Mouse (Mus musculus) c-Kit-positive CD71-positive TER-119-positive erythroid progenitor cells, embryonic 14.5 days (primary cell): ENCODE measurements around the gene Tmem242.

Source experiments
- DNase-seq: peaks from one replicate; pipeline ENCODE4 v3.0.0-alpha.2; 2013; ENCODE audit warnings: low spot score

Gene Tmem242

DNA sequence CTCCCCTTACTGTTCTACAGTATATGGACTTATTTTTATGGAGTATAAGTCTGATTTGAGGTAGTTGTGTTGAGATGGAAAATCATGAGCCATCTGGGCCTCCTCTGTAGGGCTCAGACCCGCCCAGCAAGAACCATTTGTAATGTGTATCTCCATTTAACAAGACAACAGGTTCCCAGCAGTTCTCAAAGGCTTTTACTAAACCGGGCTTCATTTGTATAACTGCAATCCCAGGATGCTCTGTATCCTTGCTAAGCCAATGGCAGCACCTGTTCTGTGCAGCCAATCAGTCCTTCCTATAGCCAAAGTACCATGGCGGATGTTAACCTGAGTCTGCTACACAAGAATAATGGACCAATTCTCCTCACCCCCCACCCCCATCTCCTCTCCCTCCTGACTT lies 23.5 kb downstream of the Tmem242 start:
- DNase-seq = no peak

DNA sequence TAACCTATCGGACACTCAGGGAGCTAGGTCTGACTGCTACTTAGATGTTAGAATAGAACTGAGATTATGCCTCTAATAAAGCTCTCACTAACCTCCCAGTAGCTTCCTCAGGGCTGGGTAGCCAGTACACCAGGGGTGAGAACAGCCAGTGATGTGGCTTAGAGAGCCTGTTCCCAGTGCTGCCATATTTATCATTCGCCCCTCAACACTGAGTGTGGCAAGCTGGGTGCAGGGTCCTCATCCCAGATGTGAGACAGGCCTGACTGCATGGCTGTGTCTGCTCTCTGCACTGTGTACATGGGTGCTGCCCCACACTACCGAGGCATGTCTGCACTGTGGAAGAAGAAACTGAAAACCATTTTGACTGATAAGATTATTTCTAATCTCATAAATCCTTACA lies 26.0 kb downstream of the Tmem242 start:
- no peak for DNase-seq

DNA sequence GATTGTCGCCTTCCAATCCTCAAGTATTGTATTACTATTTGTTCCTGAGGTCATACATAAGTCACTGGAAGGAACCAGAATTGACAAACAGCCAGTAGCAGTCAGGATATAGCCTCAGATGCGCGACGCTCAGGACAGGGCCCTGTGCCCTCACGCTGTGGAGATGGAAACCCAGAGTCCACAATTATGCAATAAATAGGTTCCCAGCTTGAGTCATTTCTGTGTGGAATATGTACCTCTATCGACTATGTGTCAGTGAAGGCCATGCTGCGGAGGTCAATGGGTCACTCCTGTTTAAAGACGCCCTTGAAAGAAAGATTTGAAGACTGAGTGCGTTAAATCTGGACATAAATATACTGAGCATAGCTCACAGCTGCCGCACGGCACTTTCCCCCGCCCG lies 26.7 kb downstream of the Tmem242 start:
- DNase-seq = no peak

DNA sequence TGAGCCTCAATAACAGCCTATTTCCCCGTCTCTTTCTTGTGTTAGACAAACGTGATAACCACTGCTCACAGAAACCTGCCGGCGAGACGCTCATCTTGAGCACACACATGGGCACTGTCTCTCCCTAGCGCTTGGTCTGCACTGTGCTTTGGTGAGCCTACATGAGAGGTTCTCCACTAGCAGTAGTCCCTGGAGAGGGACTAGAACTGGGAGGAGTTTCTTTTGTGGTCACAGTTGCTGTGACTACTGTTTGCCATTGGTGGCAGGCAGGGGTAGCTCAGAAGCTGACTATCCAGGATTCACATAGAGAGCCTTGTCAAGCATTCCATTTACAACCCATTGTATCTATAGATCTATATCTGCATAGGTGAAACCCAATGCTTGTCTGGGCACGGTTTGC lies 27.3 kb downstream of the Tmem242 start:
- no peak for DNase-seq

DNA sequence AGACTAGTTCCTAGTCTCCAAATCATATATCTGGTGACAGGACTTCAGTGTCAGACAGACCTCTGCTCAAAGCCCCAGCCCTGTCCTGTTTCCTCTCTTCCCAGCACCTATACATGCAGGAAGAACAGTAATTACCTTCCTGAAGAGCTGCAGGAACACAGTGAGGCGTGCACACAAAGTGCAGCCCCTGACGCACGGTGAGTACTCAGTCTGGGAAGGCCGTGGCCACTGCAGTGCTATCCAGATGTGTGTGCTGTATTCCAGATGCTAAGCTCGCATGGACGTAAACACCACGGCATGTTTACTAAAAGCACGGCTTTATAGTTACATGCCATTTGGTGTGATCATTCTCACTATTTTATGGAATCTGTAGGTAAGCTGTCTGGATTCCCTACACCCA lies 27.8 kb downstream of the Tmem242 start:
- DNase-seq = no peak

DNA sequence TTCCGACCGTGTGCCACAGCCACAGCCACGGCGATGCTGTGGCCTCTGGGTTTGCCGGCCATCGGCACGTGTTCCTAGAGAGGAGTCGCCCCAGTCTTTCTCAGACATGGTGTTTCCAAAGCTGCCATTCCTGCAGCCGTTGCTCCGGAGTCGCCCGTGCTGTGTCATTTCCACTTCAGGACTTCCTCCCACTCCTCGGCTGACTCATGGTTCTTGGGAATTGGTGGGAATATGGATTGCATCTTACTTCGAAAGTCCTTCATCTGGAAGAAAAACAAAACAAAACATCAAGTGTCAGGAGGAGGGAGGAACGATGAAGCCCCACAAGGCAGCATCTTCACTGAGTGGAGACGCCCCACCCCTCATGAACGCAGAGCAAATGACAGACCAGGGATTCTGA lies 28.9 kb downstream of the Tmem242 start:
- DNase-seq = no peak

DNA sequence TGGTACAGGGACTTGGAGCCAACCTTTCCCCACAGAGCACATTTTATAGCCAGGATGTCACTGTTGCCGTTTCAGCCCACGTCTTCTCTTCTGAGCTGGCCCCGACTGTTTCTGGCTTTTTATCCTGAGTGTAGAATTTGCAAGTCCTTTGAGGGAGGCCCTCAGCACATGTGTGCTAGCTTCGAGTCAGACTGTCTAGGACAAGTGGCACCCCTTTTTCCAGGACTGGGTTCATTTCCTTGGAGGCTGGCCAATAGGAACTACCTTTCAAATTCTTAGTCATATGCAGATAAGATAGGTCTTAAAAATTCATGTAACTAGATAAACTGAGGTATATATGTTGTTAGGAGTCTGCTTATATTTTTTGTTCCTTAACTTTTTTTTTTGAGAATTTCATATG lies 29.7 kb downstream of the Tmem242 start:
- DNase-seq = no peak

DNA sequence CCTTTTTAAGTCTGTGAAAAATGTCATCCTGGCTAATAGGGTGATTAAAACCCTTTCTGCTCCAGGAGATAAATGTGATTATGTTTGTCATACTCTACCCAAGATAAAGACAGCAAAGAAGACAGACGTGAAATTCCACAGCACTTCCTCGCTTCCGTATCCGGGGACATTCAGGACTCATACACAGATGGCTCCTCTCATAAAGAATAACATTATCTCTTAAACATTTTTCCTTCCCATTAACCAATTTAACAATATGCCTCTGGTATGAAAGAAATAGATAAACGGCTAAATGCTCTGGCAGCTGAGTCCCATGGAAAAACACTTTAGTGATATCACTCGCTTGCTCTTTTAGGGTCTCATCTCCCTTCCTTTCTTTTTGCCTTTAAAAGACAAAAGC lies 33.0 kb downstream of the Tmem242 start:
- no peak for DNase-seq

DNA sequence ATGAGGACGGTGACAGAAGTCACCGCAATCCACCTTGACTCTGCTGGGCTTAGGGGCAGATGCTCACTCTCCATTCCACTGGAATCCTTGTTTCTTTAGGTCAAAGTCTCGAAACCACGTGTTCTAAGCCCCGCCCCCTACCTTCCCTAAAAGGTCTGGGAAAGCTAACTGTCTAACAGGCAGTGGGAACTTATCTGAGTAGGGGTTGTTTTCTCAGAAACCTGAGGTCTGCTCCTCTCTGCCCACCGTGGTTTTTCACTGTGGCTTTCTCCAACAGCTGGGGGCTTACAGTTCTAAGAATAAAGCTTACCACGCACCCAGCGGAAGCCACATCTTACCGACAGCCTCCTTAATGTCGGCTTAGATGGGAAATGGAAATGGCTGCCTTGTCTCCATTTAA lies 33.5 kb downstream of the Tmem242 start:
- no peak for DNase-seq

DNA sequence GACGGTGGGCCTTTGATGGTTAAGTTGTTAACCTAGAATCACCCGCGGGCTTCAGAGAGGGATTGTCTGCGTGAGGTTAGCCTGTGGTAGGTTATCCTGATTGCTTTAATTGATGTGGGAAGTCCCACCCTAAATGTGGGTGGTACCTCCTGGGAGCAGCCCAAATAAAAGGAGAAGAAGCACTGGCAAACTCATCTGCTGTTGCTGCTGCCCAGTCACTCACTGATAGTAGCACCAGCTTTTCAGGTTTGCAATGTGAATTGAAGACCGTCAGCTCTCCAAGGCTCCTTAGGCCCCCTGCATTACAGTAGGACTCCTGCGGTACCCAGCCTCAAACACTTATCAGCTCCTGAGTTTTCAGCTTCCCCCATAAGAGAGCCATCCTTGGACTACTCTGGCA lies 36.2 kb downstream of the Tmem242 start:
- DNase-seq = no peak

DNA sequence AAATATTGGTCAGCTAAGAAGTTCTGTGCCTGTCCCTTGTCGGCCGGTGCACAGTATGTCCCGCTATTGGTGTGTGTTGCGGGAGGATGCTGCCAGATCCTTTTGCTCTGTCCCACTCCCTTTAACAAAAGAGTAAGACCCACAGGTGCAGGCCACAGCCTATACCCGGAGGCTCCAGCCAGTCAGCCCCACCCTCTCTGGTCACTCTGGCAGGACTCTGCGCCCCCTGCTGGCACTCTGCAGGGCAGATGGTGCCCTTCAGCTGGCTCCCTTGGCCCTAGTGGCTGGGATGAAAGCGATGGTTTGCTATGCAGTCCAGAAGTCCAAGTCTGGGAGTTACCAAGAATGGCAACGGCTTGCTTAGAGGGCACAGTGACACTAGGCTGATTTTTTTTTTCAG lies 37.4 kb downstream of the Tmem242 start:
- DNase-seq = peak; percentile 62

DNA sequence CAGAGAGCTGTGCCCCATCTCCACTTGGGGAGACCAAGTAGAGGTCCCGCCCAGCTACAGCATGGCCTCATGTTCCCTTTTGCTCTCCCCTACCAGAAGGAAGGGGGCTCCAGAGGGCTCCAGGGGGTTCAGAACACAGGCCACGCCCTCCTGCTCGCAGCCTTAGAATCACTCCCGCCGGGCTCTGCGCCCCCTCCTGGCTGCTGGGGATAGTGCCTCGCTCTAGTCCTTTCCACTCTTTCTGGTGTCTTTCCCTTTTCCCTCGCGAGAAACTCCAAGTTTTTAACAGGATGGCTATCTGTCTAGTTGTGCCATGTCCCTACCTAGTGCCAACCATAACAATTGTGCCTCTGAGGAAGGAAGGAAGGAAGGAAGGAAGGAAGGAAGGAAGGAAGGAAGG lies 38.0 kb downstream of the Tmem242 start:
- DNase-seq = peak; percentile 55

DNA sequence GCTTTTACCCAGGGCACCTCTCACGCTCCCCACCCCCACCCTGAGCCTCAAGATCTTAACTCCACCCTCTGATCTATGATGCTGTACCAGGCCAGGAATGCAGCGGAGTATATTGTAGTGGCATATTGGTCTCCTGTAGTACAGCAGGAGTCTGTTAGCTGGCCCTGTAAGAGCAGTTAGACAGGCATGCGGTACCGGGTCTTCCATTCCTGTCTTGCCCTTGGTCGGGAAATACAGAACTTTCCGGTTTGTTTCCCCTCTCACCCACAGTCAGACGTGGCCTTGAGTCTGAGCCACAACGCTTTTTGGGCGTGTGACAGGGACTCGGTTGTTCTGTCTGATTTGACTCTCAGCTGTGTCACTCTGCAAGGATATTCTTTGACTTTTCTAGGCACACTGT lies 38.8 kb downstream of the Tmem242 start:
- DNase-seq = no peak

DNA sequence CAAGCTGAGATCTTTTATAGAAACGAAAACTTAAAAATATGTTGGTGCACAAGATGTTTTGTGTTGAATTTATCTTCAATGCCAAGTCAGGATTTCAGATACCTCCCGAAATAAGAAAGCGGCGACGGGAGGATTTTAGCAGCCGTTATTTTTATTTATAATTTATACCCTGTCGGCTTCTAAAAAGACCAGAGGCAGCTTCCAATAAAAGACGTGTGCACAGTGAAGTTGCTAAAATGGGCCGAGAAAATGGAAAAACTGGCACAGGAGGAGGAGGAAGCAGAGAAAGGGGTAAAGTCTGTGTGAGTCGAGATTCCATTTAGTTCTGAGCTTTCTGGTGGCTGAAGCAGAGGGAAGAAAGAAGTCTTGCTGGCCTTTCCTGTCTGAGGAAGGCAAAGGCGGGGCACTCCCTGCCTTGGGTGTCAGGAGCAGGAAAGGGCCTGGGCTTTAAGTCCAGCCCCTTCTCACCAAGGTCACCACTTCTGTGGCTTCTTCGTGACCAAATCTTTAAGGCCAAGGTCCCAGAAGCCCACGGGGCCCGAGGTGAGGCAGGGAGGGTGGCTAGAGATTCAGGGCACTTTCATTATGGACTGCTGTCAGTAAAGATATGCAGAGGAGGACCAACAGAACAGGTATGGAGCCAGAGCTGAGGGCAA lies 39.5 kb downstream of the Tmem242 start:
- no peak for DNase-seq

DNA sequence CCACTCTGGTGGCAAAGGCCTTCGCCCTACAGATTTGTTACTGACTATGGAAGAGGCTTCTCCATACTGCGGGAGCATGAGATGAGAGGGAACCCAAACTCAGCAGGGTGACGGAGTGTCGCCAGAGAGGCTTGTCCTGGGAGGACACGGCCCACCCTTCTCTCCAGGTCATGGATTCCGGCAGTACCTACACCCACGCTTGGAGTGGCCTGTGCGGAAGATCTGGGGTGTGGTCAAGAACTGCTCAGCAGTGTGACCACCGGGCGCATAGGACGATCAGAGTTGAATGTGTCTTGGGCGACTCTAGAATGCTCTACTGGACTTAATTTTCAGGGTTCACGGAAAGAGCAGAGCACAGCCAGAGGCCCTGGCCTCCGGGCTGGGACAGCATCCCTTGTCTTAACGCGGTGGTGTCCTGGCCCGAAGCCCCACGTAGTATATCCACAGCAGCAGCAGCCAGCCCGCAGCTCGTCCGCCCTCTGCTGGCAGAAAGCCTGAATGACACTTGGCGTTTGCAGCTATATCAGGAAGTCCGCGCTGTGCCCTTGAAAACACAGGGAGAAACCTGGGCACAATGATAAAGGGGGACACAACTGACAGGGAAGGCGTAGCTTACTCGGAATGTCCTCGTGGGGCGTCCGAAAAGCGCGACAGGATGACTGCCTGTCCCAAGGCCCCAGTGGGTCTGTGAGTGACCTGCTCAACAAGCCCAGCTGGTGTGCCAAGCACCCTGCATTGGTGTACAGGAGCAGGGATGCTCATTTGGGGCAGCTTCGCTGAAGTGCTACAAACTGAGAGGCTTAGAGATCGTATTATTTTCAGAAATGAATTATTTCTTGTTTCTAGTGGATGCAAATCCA lies 42.7 kb downstream of the Tmem242 start:
- peak; percentile 61 for DNase-seq

DNA sequence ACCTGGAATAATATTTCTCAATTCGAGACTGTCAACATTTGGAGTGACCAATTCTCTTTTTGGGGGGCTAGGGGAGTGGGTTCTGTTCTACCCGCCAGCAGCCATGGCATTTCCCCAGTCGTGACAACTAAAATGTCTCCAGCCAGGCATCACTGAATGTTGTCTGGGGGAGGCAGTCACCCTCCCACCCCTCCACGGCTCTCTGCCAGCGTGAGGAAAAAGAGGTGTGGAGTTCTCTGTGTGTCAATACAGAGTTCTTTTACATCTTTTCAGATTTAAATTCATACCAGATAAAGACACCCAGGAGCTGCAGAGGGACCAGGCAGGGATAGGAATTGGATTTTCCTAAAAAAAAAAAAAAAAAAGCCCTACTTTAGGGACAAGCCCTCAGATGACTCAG lies 43.8 kb downstream of the Tmem242 start:
- DNase-seq = no peak

DNA sequence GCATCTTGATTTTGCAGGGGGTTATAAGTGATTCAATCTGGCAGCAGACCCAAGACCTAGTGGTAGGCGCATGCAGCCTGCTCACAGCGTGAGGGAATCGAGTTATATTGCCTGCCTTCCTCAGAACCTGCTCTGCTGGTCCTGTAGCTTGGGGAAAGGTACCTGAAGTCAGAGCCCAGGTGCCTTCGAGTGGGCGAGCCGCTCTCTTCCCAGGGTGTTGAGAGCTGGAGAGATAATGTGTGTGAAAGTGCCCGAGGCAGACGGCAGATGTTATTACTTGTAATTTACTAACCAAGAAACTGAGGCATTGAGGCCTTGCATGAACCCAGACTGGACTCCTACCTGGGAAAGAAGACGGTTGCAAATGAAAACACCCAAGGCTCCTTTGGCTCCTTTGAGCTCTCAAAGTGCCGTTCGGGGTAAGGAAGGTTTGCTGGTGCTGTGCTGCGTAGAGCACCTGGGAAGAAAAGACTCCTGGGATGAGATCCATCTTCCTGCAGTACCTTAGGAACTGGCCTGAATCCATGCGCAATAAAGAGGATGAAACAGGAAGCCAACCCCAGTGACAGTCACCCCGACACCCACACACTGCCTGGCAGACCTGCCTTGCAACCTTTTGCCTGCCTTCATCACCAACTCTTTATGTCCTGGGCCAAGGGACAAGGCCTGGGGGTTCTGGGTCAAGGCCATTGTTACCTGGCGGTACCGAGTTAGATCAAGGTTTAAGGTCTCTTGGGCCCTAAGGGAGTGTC lies 44.4 kb downstream of the Tmem242 start:
- DNase-seq = no peak

DNA sequence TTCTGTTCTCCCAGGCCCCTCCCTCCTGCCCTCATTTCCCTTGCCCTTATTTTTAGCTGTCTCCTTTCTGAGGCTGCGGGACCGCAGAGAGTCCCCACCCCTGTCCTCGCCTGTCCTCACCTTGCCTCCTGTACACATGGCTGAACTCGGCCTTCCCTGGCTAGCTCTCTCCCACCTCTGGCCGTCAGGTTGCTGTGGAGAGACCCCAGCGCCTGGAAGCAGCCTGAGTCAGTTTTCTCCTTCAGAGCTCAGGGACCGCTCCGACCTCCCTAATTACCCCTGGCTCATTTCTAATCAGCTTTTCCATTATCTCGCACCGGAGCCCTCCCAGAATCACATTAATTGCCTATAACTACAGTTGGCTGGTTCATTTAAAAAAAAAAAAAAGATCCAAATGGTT lies 49.4 kb downstream of the Tmem242 start:
- DNase-seq = no peak

DNA sequence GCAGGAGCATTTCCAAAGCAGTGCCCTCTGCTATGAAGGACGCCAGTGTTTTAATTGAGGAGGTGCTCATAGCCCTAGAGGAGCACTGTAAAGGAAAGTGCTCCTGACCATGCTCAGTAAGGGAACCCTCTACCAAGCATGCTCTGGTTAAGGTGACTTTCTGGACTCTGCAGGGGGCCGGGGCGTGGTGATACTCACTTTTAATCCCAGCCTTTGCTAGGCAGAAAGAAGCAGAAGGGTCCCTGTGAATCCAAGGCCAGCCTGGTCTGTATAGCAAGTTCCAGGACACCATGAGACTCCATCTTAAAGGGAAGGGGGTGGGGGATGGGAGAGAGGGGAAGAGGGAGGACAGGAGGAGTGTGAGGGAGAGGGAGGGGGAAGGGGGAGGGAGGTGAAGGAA lies 51.7 kb downstream of the Tmem242 start:
- DNase-seq = no peak

DNA sequence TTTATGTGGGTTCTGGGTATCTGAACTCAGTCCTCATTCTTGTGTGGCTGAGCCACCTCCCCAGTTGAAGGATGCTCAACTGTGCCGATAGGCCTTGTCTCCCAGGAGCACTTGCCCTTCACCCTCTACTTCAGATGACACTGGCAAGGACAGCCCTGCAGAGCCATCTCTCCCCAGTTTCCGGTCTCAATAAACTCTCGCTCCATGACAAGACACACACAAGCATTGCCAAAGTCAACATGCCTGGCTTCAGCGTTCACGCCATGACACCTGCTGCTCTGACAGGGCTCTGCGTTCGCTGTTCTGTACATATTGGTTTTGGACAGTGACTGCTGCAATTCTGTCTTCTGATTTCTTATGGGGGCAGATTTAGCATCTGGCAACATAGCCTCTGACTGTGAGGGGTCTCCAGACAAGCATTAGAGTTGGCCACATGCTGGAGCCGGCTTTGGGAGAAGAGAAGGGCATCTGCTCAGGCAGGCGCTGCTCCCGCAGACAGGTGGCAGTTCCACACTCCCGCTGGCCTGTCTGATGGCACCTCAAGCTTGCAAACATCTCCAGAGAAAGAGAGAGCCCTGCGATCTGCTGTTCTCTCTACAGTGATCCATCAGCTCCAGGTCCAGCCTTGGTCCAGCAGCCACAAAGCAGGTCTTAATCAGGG lies 53.0 kb downstream of the Tmem242 start:
- DNase-seq = no peak

DNA sequence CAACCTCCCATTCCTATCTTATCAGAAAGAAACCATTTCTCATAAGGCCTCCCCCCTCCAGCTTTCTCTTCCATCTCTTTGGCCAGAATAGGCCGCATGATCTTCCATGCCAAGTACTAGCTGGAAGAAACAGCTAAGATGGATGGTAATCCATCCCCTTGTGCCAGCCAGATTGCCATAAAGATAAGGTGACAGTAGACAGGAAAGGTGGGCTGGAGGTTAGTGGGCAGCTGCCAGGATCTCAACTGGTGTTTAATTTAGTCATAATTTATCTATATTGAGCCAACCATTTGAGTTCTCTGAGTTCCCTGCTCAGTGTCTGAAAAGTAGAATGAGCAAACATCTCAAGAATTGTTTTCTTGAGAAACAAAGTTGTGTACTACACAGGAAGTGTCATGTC lies 54.4 kb downstream of the Tmem242 start:
- DNase-seq = no peak

DNA sequence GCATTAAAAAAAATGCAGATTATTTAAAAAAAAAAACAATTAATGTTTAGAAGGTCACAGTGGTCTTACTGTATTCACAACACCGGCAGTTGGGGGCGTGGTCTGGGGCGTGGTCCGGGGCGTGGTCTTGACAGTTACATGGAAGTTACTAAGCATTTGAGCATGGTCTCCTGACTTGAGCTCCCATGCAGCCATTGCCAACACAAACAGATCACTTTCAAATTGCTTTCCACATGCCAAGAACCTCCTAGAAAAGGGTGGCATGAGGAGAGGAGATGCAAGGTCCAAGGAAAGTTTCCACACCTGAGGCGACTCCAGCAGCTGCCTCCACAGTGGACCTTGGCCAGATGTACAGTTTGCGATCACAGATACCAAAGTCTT lies 62.1 kb downstream of the Tmem242 start:
- peak; percentile 48 for DNase-seq
